Mouse (Mus musculus) CH12.LX (cell line): Measurements from ENCODE around the gene Erbb3.
A peak's percentile ranks its signal among the peaks of the same experiment; 100 is the strongest.

Source experiments
- CTCF ChIP-seq, 2 experiments: IDR thresholded peaks in 1 of 2; conservative IDR thresholded peaks in 1 of 2; 2 replicates each; pipeline ENCODE4 v1.5.1; 2011 to 2012; ENCODE audit warnings: low read depth in 2 of 2, low read length in 2 of 2, improper control_type of control experiment in 1 of 2, inconsistent platforms in 1 of 2, mild to moderate bottlenecking in 1 of 2, moderate library complexity in 1 of 2
- E2F4 ChIP-seq: IDR thresholded peaks from 2 replicates; pipeline ENCODE4 v1.6.1; 2011; ENCODE audit warnings: low read depth, low read length, improper control_type of control experiment; ENCODE audit not compliant: insufficient replicate concordance
- EP300 ChIP-seq: IDR thresholded peaks from 2 replicates; pipeline ENCODE4 v1.6.1; 2011; ENCODE audit warnings: low read length, improper control_type of control experiment
- GABPA ChIP-seq: IDR thresholded peaks from 2 replicates; pipeline ENCODE4 v1.6.1; 2012; ENCODE audit warnings: low read depth, low read length, improper control_type of control experiment, inconsistent platforms; ENCODE audit not compliant: insufficient replicate concordance
- IRF4 ChIP-seq: IDR thresholded peaks from 2 replicates; pipeline ENCODE4 v1.6.1; 2014; ENCODE audit warnings: low read depth, mild to moderate bottlenecking, inconsistent platforms, low read length, improper control_type of control experiment
- JUN ChIP-seq: IDR thresholded peaks from 2 replicates; pipeline ENCODE4 v1.6.1; 2011; ENCODE audit warnings: low read depth, mild to moderate bottlenecking, low read length, improper control_type of control experiment, moderate library complexity; ENCODE audit not compliant: insufficient read depth
- MAFK ChIP-seq: IDR thresholded peaks from 2 replicates; pipeline ENCODE4 v1.6.1; 2011; ENCODE audit warnings: low read length, improper control_type of control experiment; ENCODE audit not compliant: insufficient replicate concordance
- MEF2A ChIP-seq: IDR thresholded peaks from 2 replicates; pipeline ENCODE4 v1.6.1; 2014; ENCODE audit warnings: low read depth, mild to moderate bottlenecking, inconsistent platforms, low read length, improper control_type of control experiment, borderline replicate concordance
- MYC ChIP-seq: IDR thresholded peaks from 2 replicates; pipeline ENCODE4 v1.6.1; 2011; ENCODE audit warnings: low read depth, mild to moderate bottlenecking, improper control_type of control experiment, low read length
- POLR2A ChIP-seq: IDR thresholded peaks from 2 replicates; pipeline ENCODE4 v1.6.1; 2011; ENCODE audit warnings: low read depth, mild to moderate bottlenecking, improper control_type of control experiment, low read length
- USF2 ChIP-seq: conservative IDR thresholded peaks from 2 replicates; pipeline ENCODE4 v1.6.1; 2011; ENCODE audit warnings: low read depth, low read length, improper control_type of control experiment
- ZC3H11A ChIP-seq: IDR thresholded peaks from 2 replicates; pipeline ENCODE4 v1.6.1; 2012; ENCODE audit warnings: low read depth, mild to moderate bottlenecking, inconsistent platforms, low read length, improper control_type of control experiment

DNA sequence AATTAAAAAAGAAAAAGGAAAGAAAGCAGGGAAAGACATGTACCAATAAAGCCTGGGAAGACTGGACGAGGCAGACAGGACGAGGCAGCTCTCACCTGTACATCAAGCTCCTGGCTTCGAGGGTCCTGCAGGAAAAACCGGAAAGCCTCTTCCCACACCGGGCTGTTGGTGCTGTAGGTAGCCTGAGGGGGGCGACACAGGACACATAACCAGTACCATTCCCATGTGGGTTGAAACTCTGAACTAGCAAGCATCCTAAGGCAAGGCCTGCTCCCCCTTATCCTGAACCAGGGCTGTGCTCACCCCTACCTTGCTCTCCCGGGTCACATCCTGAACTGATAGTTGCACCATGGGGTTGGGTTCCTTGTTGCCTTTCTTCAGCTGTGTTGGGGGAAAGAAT lies 70.6 kb downstream of the Erbb3 start:
- TF ChIP-seq E2F4, result no peak
- TF ChIP-seq POLR2A, result no peak
- TF ChIP-seq GABPA, result no peak
- TF ChIP-seq CTCF (conservative IDR thresholded peaks at IDR 0.05 in 1 of 2, IDR thresholded peaks at IDR 0.05 in 1 of 2; ENCODE audit: low read depth in 2 of 2, low read length in 2 of 2), result peak; percentile 13 to 71; a peak in 2 of 4 replicates
- peak; percentile 27; the same call in 1 of the 2 replicates for TF ChIP-seq MYC
- no peak for TF ChIP-seq MAFK
- no peak for TF ChIP-seq MEF2A
- TF ChIP-seq IRF4, result no peak
- no peak for TF ChIP-seq EP300
- no peak for TF ChIP-seq ZC3H11A
- no peak for TF ChIP-seq JUN
- TF ChIP-seq USF2, result no peak
